Mouse (Mus musculus): ENCODE data around the gene Rasd1.

DNA sequence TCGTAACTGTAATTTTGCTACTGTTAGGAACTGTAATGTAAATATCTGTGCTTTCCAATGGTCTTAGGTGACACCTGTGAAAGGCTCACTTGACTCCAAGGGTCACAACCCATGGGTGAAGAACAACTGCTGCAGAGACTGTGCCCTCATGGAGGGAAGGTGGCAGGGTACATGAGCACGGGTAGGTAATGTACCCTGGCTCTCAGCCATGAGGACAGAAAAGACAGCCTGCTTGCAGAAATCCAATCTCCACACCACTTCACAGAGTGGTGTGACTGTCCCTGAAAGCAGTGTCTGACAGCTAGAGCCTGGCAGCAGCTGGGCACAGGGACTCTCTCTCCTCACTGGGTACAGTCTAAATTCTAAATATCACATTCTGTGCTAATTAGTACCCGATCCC lies 46.8 kb upstream of the Rasd1 start:
- TF ChIP-seq CTCF (IDR thresholded peaks at IDR 0.05; ENCODE audit: borderline replicate concordance, insufficient read depth, low read length) (no peak), POLR2A (IDR thresholded peaks at IDR 0.05; ENCODE audit: low read depth, low read length) (no peak)
